In genomic region chr8:4256911-4257310, GRCm38 (mm10) we compare ENCODE assay signal across 9 mouse cellular contexts. TPM values are rescaled to one million over a fixed set of nuclear protein-coding genes. Genes with fewer than 3 reads are reported as not detected.
DNase-seq lines count a peak whose midpoint lies in the region; ATAC-seq lines count a peak whose summit lies in the region.
"Had no signal": no experiment of that assay in that cellular context is flagged by ENCODE, and none has a peak within 500 bp of the region (broad histone marks: within the 10 kb centered on the region; RNA-seq: fewer than 3 reads in every experiment).

No protein-coding gene starts in this region.

- H3K27ac ChIP-seq in embryonic facial prominence, embryonic 14.5 days (replicated peaks; ENCODE audit: low read depth, low read length), result 0 out of 2 replicates have a peak overlapping the region, but pooled peaks have one; percentile 0
- H3K27ac ChIP-seq in intestine, embryonic 16.5 days (ENCODE audit: low read length), result peak overlapping the region; percentile 33
- H3K27ac ChIP-seq in midbrain, embryonic 15.5 days, result peak overlapping the region; percentile 94

- no peaks in the 10 kb centered on the region for H3K9me3 ChIP-seq in embryonic facial prominence, embryonic 14.5 days (ENCODE audit: control insufficient read depth, low read length)
- H3K9me3 ChIP-seq in intestine, embryonic 16.5 days (ENCODE audit: control insufficient read depth, low read length), result no peaks in the 10 kb centered on the region
- H3K9me3 ChIP-seq in midbrain, embryonic 15.5 days, result no peaks in the 10 kb centered on the region

- no peak for ATAC-seq in embryonic facial prominence, embryonic 14.5 days (ENCODE audit: low read depth)
- ATAC-seq in intestine, embryonic 16.5 days, result no peak
- ATAC-seq in midbrain, embryonic 15.5 days (replicated peaks), result no peak
- ATAC-seq: Patski had no signal

- H3K4me1 ChIP-seq in embryonic facial prominence, embryonic 14.5 days (ENCODE audit: control insufficient read depth, insufficient read depth, low read length), result peaks cover 18% of the 10 kb centered on the region; the same call in 1 of the 2 replicates
- peaks cover 23% of the 10 kb centered on the region for H3K4me1 ChIP-seq in intestine, embryonic 16.5 days (ENCODE audit: control insufficient read depth, insufficient read depth, low read length)
- peaks cover 55% of the 10 kb centered on the region for H3K4me1 ChIP-seq in midbrain, embryonic 15.5 days

- no peak overlapping the region for H3K4me3 ChIP-seq in embryonic facial prominence, embryonic 14.5 days (ENCODE audit: low read depth, low read length)
- no peak overlapping the region for H3K4me3 ChIP-seq in intestine, embryonic 16.5 days (ENCODE audit: low read length)
- H3K4me3 ChIP-seq in midbrain, embryonic 15.5 days, result peak overlapping the region; percentile 72

- WGBS in embryonic facial prominence, embryonic 14.5 days, result 43% methylated on average over 4 of the region's 4 CpGs
- WGBS in intestine, embryonic 16.5 days, result 51% methylated on average over 4 of the region's 4 CpGs
- WGBS in midbrain, embryonic 15.5 days, result 56% methylated on average over 4 of the region's 4 CpGs

- 0 out of 2 replicates have a peak overlapping the region, but pooled peaks have one; percentile 22 for H3K9ac ChIP-seq in embryonic facial prominence, embryonic 14.5 days (ENCODE audit: low read depth, low read length)
- no peak overlapping the region for H3K9ac ChIP-seq in intestine, embryonic 16.5 days (ENCODE audit: low read depth, low read length)
- H3K9ac ChIP-seq in midbrain, embryonic 15.5 days, result peak overlapping the region; percentile 83; the same call in 1 of the 2 replicates

- no peaks in the 10 kb centered on the region for H3K27me3 ChIP-seq in embryonic facial prominence, embryonic 14.5 days (replicated peaks; ENCODE audit: control insufficient read depth, insufficient read depth, low read length)
- H3K27me3 ChIP-seq in intestine, embryonic 16.5 days (replicated peaks; ENCODE audit: control insufficient read depth, insufficient read depth, low read length), result no peaks in the 10 kb centered on the region
- H3K27me3 ChIP-seq in midbrain, embryonic 15.5 days (replicated peaks), result no peaks in the 10 kb centered on the region
- H3K27me3 ChIP-seq: Patski had no signal

- DNase-seq in NIH3T3 (ENCODE audit: low read depth), result peak; percentile 52
- DNase-seq in embryonic facial prominence, embryonic 14.5 days (ENCODE audit: low spot score), result peak; percentile 24
- DNase-seq in embryo, embryonic 10.5 days (ENCODE audit: low spot score), result no peak
- DNase-seq in retina, postnatal 1 day, result no peak
- no peak for DNase-seq in thymus, postnatal 36 days
- DNase-seq in cerebellum, adult 11-12 months, result no peak

- H3K4me2 ChIP-seq in embryonic facial prominence, embryonic 14.5 days (ENCODE audit: low read depth, low read length), result peak overlapping the region; percentile 75
- no peak overlapping the region for H3K4me2 ChIP-seq in intestine, embryonic 16.5 days (ENCODE audit: low read depth, low read length)
- H3K4me2 ChIP-seq in midbrain, embryonic 15.5 days, result peak overlapping the region; percentile 58

- peaks cover 56% of the 10 kb centered on the region for H3K36me3 ChIP-seq in embryonic facial prominence, embryonic 14.5 days (ENCODE audit: control insufficient read depth, insufficient read depth, low read length)
- H3K36me3 ChIP-seq in intestine, embryonic 16.5 days (ENCODE audit: control insufficient read depth, insufficient read depth, low read length), result peaks cover 24% of the 10 kb centered on the region
- H3K36me3 ChIP-seq in midbrain, embryonic 15.5 days (replicated peaks), result peaks cover 27% of the 10 kb centered on the region

RNA-seq across cellular contexts. Expression of gene Ctxn1, which starts 2.2 kb away (rescaled TPM):
- polyA plus RNA-seq in embryonic facial prominence, embryonic 14.5 days (2014; fragmentation: Nextera tagmentation; extraction: Ambion mirVana), result 49.3 and 59.1 TPM in 2 replicates
- polyA plus RNA-seq in intestine, embryonic 16.5 days (2015; fragmentation: Nextera tagmentation; extraction: Ambion mirVana), result 52.8 and 55.0 TPM in 2 replicates
- 278 and 306 TPM in 2 replicates for polyA plus RNA-seq in midbrain, embryonic 15.5 days (2015; fragmentation: Nextera tagmentation; extraction: Ambion mirVana)

RNA-seq across cellular contexts. Expression of gene Snapc2, which starts 4.0 kb away (rescaled TPM):
- polyA plus RNA-seq in embryonic facial prominence, embryonic 14.5 days (2014; fragmentation: Nextera tagmentation; extraction: Ambion mirVana), result 45.0 and 50.6 TPM in 2 replicates
- 38.9 and 43.5 TPM in 2 replicates for polyA plus RNA-seq in intestine, embryonic 16.5 days (2015; fragmentation: Nextera tagmentation; extraction: Ambion mirVana)
- polyA plus RNA-seq in midbrain, embryonic 15.5 days (2015; fragmentation: Nextera tagmentation; extraction: Ambion mirVana), result 70.6 and 76.4 TPM in 2 replicates

RNA-seq across cellular contexts. Expression of gene Tgfbr3l, which starts 8.9 kb away (rescaled TPM):
- polyA plus RNA-seq in embryonic facial prominence, embryonic 14.5 days (2014; fragmentation: Nextera tagmentation; extraction: Ambion mirVana), result 3.3 and 5.0 TPM in 2 replicates
- 2.4 and 2.9 TPM in 2 replicates for polyA plus RNA-seq in intestine, embryonic 16.5 days (2015; fragmentation: Nextera tagmentation; extraction: Ambion mirVana)
- polyA plus RNA-seq in midbrain, embryonic 15.5 days (2015; fragmentation: Nextera tagmentation; extraction: Ambion mirVana), result 5.2 and 6.6 TPM in 2 replicates

RNA-seq across cellular contexts. Expression of gene Gm49320, which starts 18.2 kb away (rescaled TPM):
- 0.33 and 1.1 TPM in 2 replicates for polyA plus RNA-seq in embryonic facial prominence, embryonic 14.5 days (2014; fragmentation: Nextera tagmentation; extraction: Ambion mirVana)
- 0.64 and 0.70 TPM in 2 replicates for polyA plus RNA-seq in intestine, embryonic 16.5 days (2015; fragmentation: Nextera tagmentation; extraction: Ambion mirVana)
- polyA plus RNA-seq in midbrain, embryonic 15.5 days (2015; fragmentation: Nextera tagmentation; extraction: Ambion mirVana), result 1.0 and 1.8 TPM in 2 replicates
- polyA plus RNA-seq: Patski had no signal

RNA-seq across cellular contexts. Expression of gene Map2k7, which starts 18.4 kb away (rescaled TPM):
- polyA plus RNA-seq in embryonic facial prominence, embryonic 14.5 days (2014; fragmentation: Nextera tagmentation; extraction: Ambion mirVana), result 18.1 and 21.4 TPM in 2 replicates
- polyA plus RNA-seq in intestine, embryonic 16.5 days (2015; fragmentation: Nextera tagmentation; extraction: Ambion mirVana), result 17.8 and 18.8 TPM in 2 replicates
- 34.0 and 35.7 TPM in 2 replicates for polyA plus RNA-seq in midbrain, embryonic 15.5 days (2015; fragmentation: Nextera tagmentation; extraction: Ambion mirVana)

Comparison
In these comparisons a context has a peak if more than half of its experiments do, and no peak if none do; other contexts are left out.
1. DNase-seq: peak in NIH3T3 (single experiment) and embryonic facial prominence, embryonic 14.5 days (single experiment); none in embryo, embryonic 10.5 days (single experiment), retina, postnatal 1 day (single experiment), thymus, postnatal 36 days (0 of 2) and cerebellum, adult 11-12 months (single experiment).
2. H3K27ac ChIP-seq: peak in every context shown above with its lines; median percentile 94 in midbrain, embryonic 15.5 days; 33 in intestine, embryonic 16.5 days; 0 in embryonic facial prominence, embryonic 14.5 days.